Mouse (Mus musculus) limb, embryonic 15.5 days (tissue): ENCODE results near the gene Rnf5. TPM values are rescaled to one million over a fixed set of nuclear protein-coding genes. Genes with fewer than 3 reads are reported as not detected.
A peak's percentile ranks its signal among the peaks of the same experiment; 100 is the strongest.

Experiments
- ATAC-seq: fragments of 200-750 bp; cut with Nextera tagmentation; 2 replicates; pipeline ENCODE4 v1.8.0; 2017; ENCODE audit warnings: low read depth, moderate TSS enrichment; ENCODE audit not compliant: insufficient number of reproducible peaks, low FRiP score, low TSS enrichment
- H3K27ac ChIP-seq: fragments of 300-500 bp; sonication (generic); 2 replicates; pipeline ENCODE4 v1.5.1; 2015; ENCODE audit warnings: moderate library complexity, mild to moderate bottlenecking, inconsistent platforms
- H3K27me3 ChIP-seq: fragments of 300-500 bp; sonication (generic); 2 replicates; pipeline ENCODE4 v1.6.1; 2015; ENCODE audit warnings: inconsistent platforms
- H3K36me3 ChIP-seq: fragments of 300-500 bp; sonication (generic); 2 replicates; pipeline ENCODE4 v1.6.1; 2015; ENCODE audit warnings: inconsistent platforms
- H3K4me1 ChIP-seq: fragments of 300-500 bp; sonication (generic); 2 replicates; pipeline ENCODE4 v1.6.1; 2015; ENCODE audit warnings: inconsistent platforms
- H3K4me2 ChIP-seq: fragments of 300-500 bp; sonication (generic); 2 replicates; pipeline ENCODE4 v1.6.1; 2015; ENCODE audit warnings: mild to moderate bottlenecking, inconsistent platforms
- H3K4me3 ChIP-seq: fragments of 300-500 bp; sonication (generic); 2 replicates; pipeline ENCODE4 v1.5.1; 2015; ENCODE audit warnings: mild to moderate bottlenecking, inconsistent platforms
- H3K9ac ChIP-seq: fragments of 300-500 bp; sonication (generic); 2 replicates; pipeline ENCODE4 v1.6.1; 2015; ENCODE audit warnings: inconsistent platforms
- H3K9me3 ChIP-seq: fragments of 300-500 bp; sonication (generic); 2 replicates; pipeline ENCODE4 v1.6.1; 2016; ENCODE audit warnings: inconsistent platforms
- WGBS: fragments of 180-500 bp; shearing (Covaris S2); methylation state at CpG from one replicate; pipeline ENCODE4 v1.1.7; 2015; 5-methylcytosine and 5-hydroxymethylcytosine counted together
- polyA plus RNA-seq: library from polyadenylated mRNA; unstranded; fragments of >200 nt; fragmentation: Nextera tagmentation; extraction: Ambion mirVana; gene quantifications from 2 replicates; pipeline ENCODE4 v1.2.1, GENCODE M21; 2015

Rnf5 gene
- polyA plus RNA-seq, 1 experiment from 2014 or later, result 107 TPM

- Histone ChIP-seq H3K4me2 (no peak within 1 kb of the TSS), H3K4me1 (no peaks in the 10 kb centered on the region), H3K36me3 (peaks cover 89% of the 10 kb centered on the region), H3K9ac (no peak within 1 kb of the TSS), H3K4me3 (no peak within 1 kb of the TSS), H3K9me3 (no peaks in the 10 kb centered on the region), H3K27ac (peak within 1 kb of the TSS; percentile 27), H3K27me3 (no peaks in the 10 kb centered on the region)
- 83% methylated on average over 6 of the region's 6 CpGs for WGBS
- ATAC-seq, result no peak
These were observed 12.4 kb upstream of the Rnf5 start, which contains the start of gene Egfl8 for GRCm38 (mm10) chr17:34615871-34616270. Egfl8 (minus strand) TSS chr17:34615971.

DNA sequence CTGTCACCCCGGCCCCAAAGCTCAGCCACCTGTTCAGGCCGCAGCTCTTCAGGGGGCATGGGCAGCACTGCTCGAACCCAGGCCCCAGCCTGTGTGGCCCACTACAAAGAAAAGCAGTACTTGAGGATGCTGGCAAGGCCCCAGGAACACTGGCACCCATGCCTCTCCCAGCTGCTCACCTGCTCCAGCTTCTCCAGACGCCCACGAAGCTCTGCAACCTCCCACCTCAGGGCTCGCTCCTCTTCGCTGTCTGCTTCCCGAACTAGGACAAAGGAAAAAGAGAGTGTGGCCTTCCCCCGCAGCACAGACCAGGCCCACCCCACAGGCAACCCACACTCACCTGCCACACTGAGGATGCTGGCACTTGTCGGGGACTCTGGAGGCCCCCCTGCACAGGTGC, 10.3 kb upstream of the Rnf5 start:
- Histone ChIP-seq H3K4me2 (no peak overlapping the region), H3K27ac (no peak overlapping the region), H3K9ac (no peak overlapping the region), H3K4me3 (no peak overlapping the region), H3K4me1 (peaks cover 2% of the 10 kb centered on the region; the same call in 1 of the 2 replicates), H3K9me3 (no peaks in the 10 kb centered on the region), H3K27me3 (no peaks in the 10 kb centered on the region), H3K36me3 (peaks cover 78% of the 10 kb centered on the region)
- no peak for ATAC-seq
- WGBS, result 91% methylated on average over 10 of the region's 10 CpGs

GRCm38 (mm10) chr17:34613054-34613645, 9.7 kb upstream of the Rnf5 start:
- no peak overlapping the region for H3K4me3 ChIP-seq
- no peak for ATAC-seq
- no peaks in the 10 kb centered on the region for H3K9me3 ChIP-seq
- no peak overlapping the region for H3K4me2 ChIP-seq
- H3K27ac ChIP-seq, result no peak overlapping the region
- H3K27me3 ChIP-seq, result no peaks in the 10 kb centered on the region
- WGBS, result 84% methylated on average over 11 of the region's 11 CpGs
- no peak overlapping the region for H3K9ac ChIP-seq
- peaks cover 9% of the 10 kb centered on the region for H3K4me1 ChIP-seq
- peaks cover 75% of the 10 kb centered on the region for H3K36me3 ChIP-seq

DNA sequence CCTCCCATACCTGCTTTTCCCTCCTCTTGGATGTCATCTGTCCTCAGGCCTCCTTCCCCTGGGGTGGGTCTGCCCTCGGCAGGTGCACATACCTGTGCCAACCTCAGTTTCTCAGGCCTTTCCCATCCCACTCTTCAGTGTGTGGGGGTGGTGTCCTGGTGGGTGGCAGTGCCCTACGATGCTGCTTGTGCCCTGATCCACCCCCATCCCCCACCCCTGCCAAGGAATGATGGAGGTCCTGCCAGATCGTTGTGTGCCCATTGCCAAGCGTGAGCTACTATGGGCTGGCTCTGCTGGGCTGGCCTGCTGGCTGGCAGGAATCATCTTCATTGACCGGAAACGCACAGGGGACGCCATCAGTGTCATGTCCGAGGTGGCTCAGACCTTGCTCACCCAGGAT, 7.6 kb upstream of the Rnf5 start:
- no peak overlapping the region for H3K9ac ChIP-seq
- H3K27ac ChIP-seq, result no peak overlapping the region
- no peak overlapping the region for H3K4me3 ChIP-seq
- H3K9me3 ChIP-seq, result no peaks in the 10 kb centered on the region
- peaks cover 28% of the 10 kb centered on the region for H3K4me1 ChIP-seq
- 91% methylated on average over 8 of the region's 8 CpGs for WGBS
- H3K27me3 ChIP-seq, result no peaks in the 10 kb centered on the region
- H3K4me2 ChIP-seq, result no peak overlapping the region
- peaks cover 68% of the 10 kb centered on the region for H3K36me3 ChIP-seq
- no peak for ATAC-seq

DNA sequence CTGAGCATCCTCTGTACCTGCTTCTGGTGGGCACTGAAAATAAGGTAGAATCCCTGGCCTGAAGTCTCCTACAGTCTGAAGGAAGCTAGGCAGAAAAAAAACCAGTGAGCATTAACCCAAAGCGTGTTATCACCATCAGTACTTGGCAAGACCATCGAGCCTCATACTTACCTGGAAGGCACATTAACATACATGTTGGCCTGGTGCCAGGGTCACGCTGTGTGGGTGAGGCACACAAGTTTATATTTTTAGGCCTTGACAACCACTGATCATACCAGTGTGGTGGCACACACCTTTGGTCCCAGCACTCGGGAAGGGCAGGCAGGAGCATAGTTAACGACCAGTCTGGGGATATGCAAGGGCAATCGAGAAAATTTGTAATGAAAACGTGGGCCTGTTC, 4.5 kb upstream of the Rnf5 start:
- no peak overlapping the region for H3K4me3 ChIP-seq
- WGBS, result 67% methylated on average over 7 of the region's 7 CpGs

DNA sequence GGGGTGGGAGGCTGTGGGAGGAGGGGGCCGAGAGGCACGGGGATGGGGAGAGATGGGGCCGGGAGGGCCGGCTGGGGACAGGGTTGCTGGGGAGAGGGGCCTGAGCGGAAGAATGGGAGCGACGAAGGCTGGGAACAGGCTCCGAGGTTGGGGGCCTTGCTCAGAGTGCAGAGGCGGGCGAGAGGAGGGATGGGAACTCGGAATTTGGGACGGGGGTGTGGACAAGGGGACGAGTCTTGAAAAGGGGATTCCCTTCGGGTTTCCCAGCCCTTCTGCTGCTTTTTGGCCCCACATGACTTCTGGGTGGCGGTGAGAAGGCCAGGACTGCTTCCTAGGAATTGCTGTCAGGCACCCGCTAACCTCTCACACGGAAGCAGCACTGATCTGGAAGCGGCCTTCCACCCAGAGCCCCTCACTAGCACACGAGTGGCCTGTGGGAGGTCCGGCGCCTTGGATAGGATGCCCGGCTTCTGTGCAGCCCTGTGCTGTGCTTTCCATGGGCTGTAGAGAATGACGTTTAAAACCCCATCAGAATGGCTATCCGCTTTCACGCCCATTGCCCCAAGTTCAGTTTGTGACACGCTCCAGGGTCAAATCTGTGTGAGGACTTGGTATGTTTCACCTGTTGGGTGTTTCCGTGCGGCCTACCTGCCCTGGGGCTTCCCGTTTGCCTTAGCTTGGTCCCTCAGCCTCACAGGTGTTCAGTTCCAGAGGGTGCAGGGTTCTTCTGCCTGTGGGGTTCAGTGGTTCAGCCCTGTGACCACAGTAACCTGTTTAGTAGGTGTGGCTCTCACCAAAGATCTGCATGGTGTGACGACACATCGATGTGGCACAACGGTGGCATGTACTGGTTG, 2.9 kb upstream of the Rnf5 start:
- no peaks in the 10 kb centered on the region for H3K9me3 ChIP-seq
- WGBS, result 13% methylated on average over 32 of the region's 32 CpGs
- H3K36me3 ChIP-seq, result peaks cover 28% of the 10 kb centered on the region

More for the DNA sequence above, 4.5 kb upstream of the Rnf5 start:
- H3K9ac ChIP-seq, result no peak overlapping the region
- ATAC-seq, result no peak
- H3K9me3 ChIP-seq, result no peaks in the 10 kb centered on the region
- peaks cover 38% of the 10 kb centered on the region for H3K36me3 ChIP-seq
- H3K4me2 ChIP-seq, result no peak overlapping the region
- no peak overlapping the region for H3K27ac ChIP-seq
- H3K4me1 ChIP-seq, result peaks cover 41% of the 10 kb centered on the region
- no peaks in the 10 kb centered on the region for H3K27me3 ChIP-seq

DNA sequence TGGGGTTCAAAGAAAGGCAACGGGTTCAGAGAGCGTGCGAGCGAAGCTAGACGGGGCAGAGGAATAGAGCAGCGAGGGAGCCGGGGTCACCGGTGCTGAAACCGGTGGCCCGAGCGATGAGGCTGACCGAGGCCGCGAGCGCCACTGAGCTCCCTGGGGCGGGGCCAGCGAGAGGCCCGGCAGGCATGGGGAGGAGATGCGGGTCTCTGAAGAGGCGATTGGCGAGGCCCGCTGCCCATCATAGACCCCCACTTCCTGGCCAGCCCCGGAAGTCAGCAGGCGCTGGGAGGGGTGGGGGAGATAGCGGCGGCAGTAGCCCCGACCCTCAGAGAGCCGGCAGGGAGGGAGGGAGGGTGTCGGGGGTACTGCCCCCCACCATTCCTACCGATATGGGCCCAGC, 2.1 kb upstream of the Rnf5 start:
- H3K9me3 ChIP-seq, result no peaks in the 10 kb centered on the region
- WGBS, result under 1% methylated on average over 30 of the region's 30 CpGs
- peaks cover 53% of the 10 kb centered on the region for H3K4me1 ChIP-seq
- no peaks in the 10 kb centered on the region for H3K27me3 ChIP-seq
- H3K27ac ChIP-seq, result peak overlapping the region; percentile 89
- H3K9ac ChIP-seq, result peak overlapping the region; percentile 86
- peak overlapping the region; percentile 84 for H3K4me3 ChIP-seq
- peak; percentile 22; the same call in 1 of the 2 replicates for ATAC-seq
- peaks cover 26% of the 10 kb centered on the region for H3K36me3 ChIP-seq
- H3K4me2 ChIP-seq, result peak overlapping the region; percentile 83

More for the DNA sequence above, 2.9 kb upstream of the Rnf5 start:
- H3K27ac ChIP-seq, result peak overlapping the region; percentile 89
- no peak for ATAC-seq
- peak overlapping the region; percentile 84 for H3K4me3 ChIP-seq
- H3K27me3 ChIP-seq, result no peaks in the 10 kb centered on the region
- peak overlapping the region; percentile 86 for H3K9ac ChIP-seq
- peak overlapping the region; percentile 83 for H3K4me2 ChIP-seq
- peaks cover 53% of the 10 kb centered on the region for H3K4me1 ChIP-seq

- H3K4me1 ChIP-seq, result peaks cover 57% of the 10 kb centered on the region
- H3K27ac ChIP-seq, result peak overlapping the region; percentile 89
- peak overlapping the region; percentile 83 for H3K4me2 ChIP-seq
- peaks cover 28% of the 10 kb centered on the region for H3K36me3 ChIP-seq
- no peak for ATAC-seq
- 10% methylated on average over 24 of the region's 24 CpGs for WGBS
- peak overlapping the region; percentile 45; the same call in 1 of the 2 replicates for H3K9ac ChIP-seq
- H3K9me3 ChIP-seq, result no peaks in the 10 kb centered on the region
- H3K4me3 ChIP-seq, result peak overlapping the region; percentile 84
- H3K27me3 ChIP-seq, result no peaks in the 10 kb centered on the region
These were observed 1.2 kb upstream of the Rnf5 start for GRCm38 (mm10) chr17:34604511-34605237.

- Histone ChIP-seq H3K9ac (peak within 1 kb of the TSS; percentile 65), H3K27ac (peak within 1 kb of the TSS; percentile 89), H3K4me1 (peaks cover 57% of the 10 kb centered on the region), H3K9me3 (no peaks in the 10 kb centered on the region), H3K4me2 (peak within 1 kb of the TSS; percentile 86), H3K4me3 (peak within 1 kb of the TSS; percentile 84), H3K36me3 (peaks cover 28% of the 10 kb centered on the region), H3K27me3 (no peaks in the 10 kb centered on the region)
- peak; percentile 90 for ATAC-seq
- under 1% methylated on average over 35 of the region's 35 CpGs for WGBS
These were observed 595 bp upstream of the Rnf5 start, which contains the start of gene Agpat1 for GRCm38 (mm10) chr17:34604061-34604508. Agpat1 (plus strand) TSS chr17:34604262.

DNA sequence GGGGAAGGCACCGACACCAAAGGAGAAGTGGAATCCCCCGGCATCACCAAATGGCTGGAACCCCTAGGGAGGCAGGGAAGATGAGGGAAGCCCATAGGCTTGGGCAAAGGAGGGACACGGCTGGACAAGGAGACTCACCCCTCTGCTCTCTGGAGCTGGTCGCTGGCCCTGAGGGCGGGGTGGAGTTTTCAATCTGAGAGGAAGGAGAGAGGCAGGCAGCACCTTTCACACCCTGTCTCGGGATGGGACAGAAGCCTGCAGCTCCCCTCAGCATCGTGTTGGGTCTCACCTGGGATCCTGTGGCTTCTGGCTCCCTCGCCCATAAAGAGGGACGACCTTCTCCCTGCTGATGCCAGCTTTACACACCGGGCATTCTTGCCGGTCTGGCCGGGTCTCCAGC, 1.7 kb downstream of the Rnf5 start:
- no peak overlapping the region for H3K4me3 ChIP-seq
- 86% methylated on average over 12 of the region's 12 CpGs for WGBS
- H3K9ac ChIP-seq, result no peak overlapping the region
- H3K4me2 ChIP-seq, result peak overlapping the region; percentile 86; the same call in 1 of the 2 replicates
- peaks cover 21% of the 10 kb centered on the region for H3K36me3 ChIP-seq
- H3K27me3 ChIP-seq, result no peaks in the 10 kb centered on the region
- H3K4me1 ChIP-seq, result peaks cover 42% of the 10 kb centered on the region
- no peak for ATAC-seq
- H3K9me3 ChIP-seq, result no peaks in the 10 kb centered on the region
- H3K27ac ChIP-seq, result no peak overlapping the region

DNA sequence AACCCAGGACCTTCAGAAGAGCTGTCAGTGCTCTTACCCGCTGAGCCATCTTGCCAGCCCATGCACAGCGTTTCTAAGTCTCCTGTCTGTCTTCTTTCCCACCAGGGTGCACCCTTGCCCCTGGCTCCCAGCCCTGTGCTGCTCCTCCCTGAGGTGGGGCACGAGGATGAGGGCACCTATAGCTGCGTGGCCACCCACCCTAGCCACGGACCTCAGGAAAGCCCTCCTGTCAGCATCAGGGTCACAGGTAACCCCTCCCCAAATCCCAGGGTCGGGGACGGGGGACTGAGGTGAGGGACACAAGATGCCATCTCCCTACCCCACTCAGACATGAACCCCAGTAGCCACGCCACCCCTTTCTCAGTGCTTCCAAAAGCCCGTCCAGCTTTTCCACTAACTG, 3.6 kb downstream of the Rnf5 start:
- Histone ChIP-seq H3K36me3 (peaks cover 35% of the 10 kb centered on the region), H3K9ac (no peak overlapping the region), H3K9me3 (no peaks in the 10 kb centered on the region), H3K27ac (no peak overlapping the region), H3K4me1 (peaks cover 42% of the 10 kb centered on the region), H3K4me3 (no peak overlapping the region), H3K4me2 (no peak overlapping the region), H3K27me3 (no peaks in the 10 kb centered on the region)
- no peak for ATAC-seq
- 83% methylated on average over 9 of the region's 9 CpGs for WGBS
